Mouse (Mus musculus) embryo, embryonic 9.5 days (tissue): ENCODE measurements around the gene Tmem136.

ENCODE experiments used
- DNase-seq: peaks from one replicate; pipeline ENCODE4 v3.0.0-alpha.2; 2017; ENCODE audit errors: extremely low spot score

The Tmem136 gene

DNA sequence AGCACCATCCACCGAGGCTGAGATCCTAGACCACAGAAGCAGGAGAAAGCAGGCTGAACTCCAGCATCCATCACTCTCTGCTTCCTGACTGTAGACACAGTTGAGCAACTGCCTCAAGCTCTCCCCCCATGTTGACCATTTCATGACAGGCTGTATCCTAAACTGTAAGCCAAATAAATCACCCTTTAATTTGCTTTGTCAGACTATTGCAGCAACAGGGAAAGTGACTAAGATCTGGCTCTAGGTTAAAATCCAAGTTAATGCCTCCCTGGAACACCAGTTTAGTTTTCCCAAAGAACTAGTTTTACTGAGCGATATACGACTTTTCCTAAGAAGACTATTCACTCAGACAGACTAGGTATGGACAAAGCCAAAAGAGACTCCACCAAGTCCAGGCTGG lies 37.7 kb downstream of the Tmem136 start:
- no peak for DNase-seq

DNA sequence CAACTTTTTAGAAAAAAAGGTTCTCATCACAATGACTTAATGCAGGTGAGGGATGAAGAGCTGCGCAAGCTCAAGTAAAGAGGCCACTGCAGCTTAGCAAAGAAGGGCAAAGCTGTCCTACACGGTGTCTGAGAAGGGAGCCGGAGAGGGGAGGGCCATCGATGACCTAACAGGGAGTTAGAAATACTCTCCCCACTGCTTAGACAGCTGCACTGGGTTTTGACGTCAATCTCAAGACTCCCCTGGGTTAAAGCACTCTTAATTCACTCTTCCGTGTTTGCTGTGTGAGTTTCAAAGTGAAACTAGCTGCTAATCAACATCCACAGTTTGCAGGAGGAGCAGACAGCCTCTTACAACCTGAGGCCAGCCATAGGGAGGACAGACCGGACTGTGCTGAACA lies 40.2 kb downstream of the Tmem136 start:
- DNase-seq, result no peak

DNA sequence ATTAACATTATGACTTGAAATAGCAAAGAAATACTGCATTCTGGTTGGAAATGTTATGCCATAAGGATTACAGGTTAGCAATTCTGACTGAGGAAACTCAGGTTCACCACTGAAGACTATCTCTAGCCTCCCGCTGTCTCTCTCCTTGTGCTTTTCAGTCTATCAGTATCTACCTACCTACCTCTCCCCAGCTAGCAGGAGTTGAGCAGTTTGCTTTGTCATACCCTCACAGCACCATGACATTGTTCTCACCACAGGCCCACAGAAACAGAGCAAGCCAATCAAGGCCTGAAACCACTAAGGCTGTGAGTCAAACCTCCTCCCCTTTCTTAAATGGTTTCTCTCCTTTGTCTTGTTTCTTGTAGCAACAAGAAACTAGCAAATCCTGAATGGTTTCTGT lies 41.8 kb downstream of the Tmem136 start:
- no peak for DNase-seq

DNA sequence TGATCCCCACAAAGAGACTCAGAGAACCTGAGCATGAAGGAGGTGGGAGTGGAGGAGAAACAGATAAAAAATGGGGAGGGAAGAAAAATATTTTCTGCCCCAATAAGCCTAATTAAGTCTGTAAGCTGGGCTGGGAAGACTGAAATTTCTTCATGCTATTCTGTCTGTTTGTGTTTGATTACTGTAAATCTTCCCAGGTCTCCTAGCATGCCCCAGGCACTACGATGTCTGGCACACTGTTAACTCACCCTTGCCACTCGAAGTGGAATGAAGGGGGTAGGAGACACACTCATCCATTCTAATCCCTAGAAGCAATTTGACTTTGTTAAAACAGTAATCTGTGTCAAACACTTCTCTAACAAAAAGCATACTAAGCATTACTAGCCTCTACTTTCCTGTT lies 44.6 kb downstream of the Tmem136 start:
- DNase-seq, result no peak

DNA sequence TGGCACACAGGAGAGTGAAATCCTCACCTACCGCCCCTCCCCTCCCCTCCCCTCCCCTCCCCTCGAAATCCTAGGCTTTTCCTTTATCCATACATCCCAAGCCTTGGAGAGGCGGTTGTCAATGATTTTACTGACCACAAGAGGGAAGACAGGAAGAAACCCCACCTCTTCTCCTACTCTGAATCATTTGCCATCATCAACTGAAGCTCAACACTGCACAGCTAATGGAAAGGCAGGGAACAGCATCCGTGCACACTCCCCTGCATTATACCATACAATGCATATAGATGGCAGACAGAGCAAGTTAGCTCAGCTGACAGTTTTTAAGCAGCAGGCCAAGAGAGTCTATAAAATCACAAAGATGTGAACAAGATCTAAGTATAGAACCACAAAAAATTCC lies 45.2 kb downstream of the Tmem136 start:
- no peak for DNase-seq

DNA sequence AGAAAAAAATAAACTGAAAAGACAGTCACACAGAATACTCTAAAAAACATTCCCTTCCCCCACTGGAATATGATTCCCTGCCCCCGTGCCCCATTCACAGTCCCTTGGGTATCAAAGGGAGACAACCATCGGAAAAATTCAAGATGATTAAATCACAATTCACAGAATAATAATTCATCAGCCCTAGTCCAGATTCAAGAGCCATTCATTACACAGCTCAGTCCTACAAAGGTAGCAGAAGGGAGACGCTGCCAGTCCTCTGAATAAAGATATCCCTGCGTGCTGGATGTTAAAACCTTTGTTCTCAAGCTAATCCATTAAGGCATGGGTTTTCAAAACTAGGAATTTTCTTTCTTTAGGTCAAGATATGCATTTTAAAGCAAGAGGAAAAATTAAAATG lies 45.8 kb downstream of the Tmem136 start:
- no peak for DNase-seq

DNA sequence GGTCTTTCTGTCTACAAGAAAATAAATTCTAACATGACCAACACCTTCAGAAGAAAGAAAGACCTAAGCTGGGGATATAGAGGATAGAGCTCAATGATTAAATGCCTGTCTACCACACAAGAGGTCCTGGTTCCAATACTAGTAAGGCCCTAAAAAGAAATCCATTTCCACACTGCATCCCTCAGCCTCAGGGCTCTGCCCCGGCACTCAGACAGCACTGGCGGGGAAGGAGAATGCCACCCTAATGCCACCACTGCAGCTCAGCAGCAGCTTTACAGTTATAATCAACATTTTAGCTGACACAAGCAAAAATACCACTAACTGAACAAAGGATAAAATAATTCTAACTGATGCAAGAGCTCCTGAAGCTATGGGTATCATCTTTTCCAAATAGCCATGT lies 46.2 kb downstream of the Tmem136 start:
- no peak for DNase-seq

DNA sequence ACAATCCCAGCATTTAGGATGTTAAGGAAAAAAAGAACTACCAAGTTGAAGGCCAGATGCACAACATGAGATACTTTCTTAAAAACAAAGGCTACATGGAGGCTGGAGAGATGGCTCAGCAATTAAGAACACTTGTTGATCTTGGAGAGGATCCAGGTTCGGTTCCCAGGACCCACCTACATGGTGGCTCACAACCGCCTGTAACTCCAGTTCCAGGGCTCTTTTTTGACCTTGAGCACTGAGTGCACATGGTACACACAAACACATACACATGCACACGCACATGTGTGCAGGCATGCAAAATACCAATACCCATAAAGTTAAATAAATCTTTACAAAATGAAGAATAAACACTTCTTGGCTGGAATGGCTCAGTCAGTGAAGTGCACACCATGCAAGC lies 48.5 kb downstream of the Tmem136 start:
- DNase-seq, result no peak

GRCm38 (mm10) chr9:43065231-43065630 lies 51.1 kb downstream of the Tmem136 start:
- DNase-seq, result no peak

DNA sequence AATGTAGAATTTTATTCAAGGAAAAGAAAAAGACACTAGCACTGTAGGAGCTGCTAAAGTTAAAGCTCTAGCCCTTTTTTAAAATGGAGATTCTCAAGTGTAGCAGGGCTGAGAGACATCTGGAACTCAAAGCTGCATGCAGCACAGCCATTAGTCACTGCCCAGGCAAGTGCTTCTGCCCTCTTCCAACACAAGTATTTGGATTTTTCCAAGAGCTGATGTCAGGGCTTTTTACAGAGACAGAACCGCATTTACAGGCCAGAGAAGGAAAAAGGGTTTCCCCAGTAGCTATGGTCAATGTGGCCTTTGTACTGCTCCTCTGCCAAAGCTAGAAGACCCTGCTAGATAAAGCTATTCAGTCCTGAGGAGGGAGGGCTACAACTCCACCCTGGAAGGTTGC lies 54.8 kb downstream of the Tmem136 start:
- DNase-seq, result no peak
